Mouse (Mus musculus) ES-E14 (cell line): Measurements from ENCODE around the gene Gpr135.

Experiments used
- CHD2 ChIP-seq: IDR thresholded peaks from 2 replicates; pipeline ENCODE4 v1.6.1; 2014; ENCODE audit warnings: mild to moderate bottlenecking, low read depth, low read length, inconsistent platforms
- HCFC1 ChIP-seq: IDR thresholded peaks from 2 replicates; pipeline ENCODE4 v1.6.1; 2012; ENCODE audit warnings: low read length, inconsistent platforms, borderline replicate concordance; ENCODE audit not compliant: insufficient read depth
- ZC3H11A ChIP-seq: IDR thresholded peaks from 2 replicates; pipeline ENCODE4 v1.6.1; 2012; ENCODE audit warnings: low read depth, mild to moderate bottlenecking, inconsistent platforms, low read length, borderline replicate concordance

GRCm38 (mm10) chr12:72020285-72020684 is 50.6 kb downstream of the Gpr135 start:
- TF ChIP-seq HCFC1 (no peak), CHD2 (no peak), ZC3H11A (no peak)
